Comparison of ENCODE assay signal across 23 mouse cellular contexts in the genomic region with DNA sequence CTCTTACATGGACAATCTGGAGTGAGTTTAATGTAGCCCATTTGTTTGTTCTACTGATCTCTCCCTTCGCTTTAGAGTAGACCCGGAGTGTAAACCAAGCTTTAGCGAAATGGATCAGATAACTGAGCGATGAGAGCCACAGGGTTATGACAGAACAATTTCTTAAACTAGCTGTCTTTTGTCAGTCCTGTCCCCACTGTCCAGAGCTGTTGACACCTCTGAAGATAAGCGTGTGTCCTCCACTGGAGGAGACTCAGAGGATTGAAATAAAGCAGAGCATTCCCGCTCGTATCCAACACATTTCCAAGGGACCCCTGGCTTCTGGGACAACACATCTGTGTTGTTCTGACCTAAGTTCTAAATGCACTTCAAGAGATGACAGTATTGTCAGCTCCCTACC.
DNase-seq lines count a peak whose midpoint lies in the region; ATAC-seq and TF ChIP-seq lines count a peak whose summit lies in the region.
"Had no signal": no experiment of that assay in that cellular context is flagged by ENCODE, and none has a peak within 500 bp of the region (broad histone marks: within the 10 kb centered on the region; RNA-seq: fewer than 3 reads in every experiment).

No protein-coding gene starts in this region.

- H3K9me3 ChIP-seq in kidney, embryonic 15.5 days (replicated peaks) = no peaks in the 10 kb centered on the region
- no peaks in the 10 kb centered on the region for H3K9me3 ChIP-seq in heart, embryonic 12.5 days (replicated peaks)
- H3K9me3 ChIP-seq: embryonic facial prominence, embryonic 13.5 days; forebrain, embryonic 12.5 days; stomach, embryonic 15.5 days had no signal

- TF ChIP-seq EP300 in heart, adult 2 months (IDR thresholded peaks at IDR 0.05; ENCODE audit: insufficient read depth, low read depth, low read length) = no peak

- no peaks in the 10 kb centered on the region for H3K36me3 ChIP-seq in kidney, adult 2 months (ENCODE audit: control insufficient read depth, insufficient read depth, low read length)
- no peaks in the 10 kb centered on the region for H3K36me3 ChIP-seq in kidney, embryonic 15.5 days
- no peaks in the 10 kb centered on the region for H3K36me3 ChIP-seq in heart, adult 2 months (ENCODE audit: control insufficient read depth, insufficient read depth, low read length)
- no peaks in the 10 kb centered on the region for H3K36me3 ChIP-seq in heart, embryonic 12.5 days
- H3K36me3 ChIP-seq: embryonic facial prominence, embryonic 13.5 days; forebrain, embryonic 12.5 days; stomach, embryonic 15.5 days had no signal

- peaks cover 31% of the 10 kb centered on the region for H3K4me1 ChIP-seq in kidney, adult 2 months (ENCODE audit: control insufficient read depth, insufficient read depth, low read length)
- peaks cover 21% of the 10 kb centered on the region; the same call in 1 of the 2 replicates for H3K4me1 ChIP-seq in kidney, embryonic 15.5 days
- H3K4me1 ChIP-seq in heart, adult 2 months (ENCODE audit: control insufficient read depth, insufficient read depth, low read length) = peaks cover 2% of the 10 kb centered on the region
- peaks cover 29% of the 10 kb centered on the region for H3K4me1 ChIP-seq in heart, embryonic 12.5 days (replicated peaks)
- H3K4me1 ChIP-seq: forebrain, embryonic 12.5 days; stomach, embryonic 15.5 days had no signal

- no peak overlapping the region for H3K9ac ChIP-seq in kidney, embryonic 15.5 days
- H3K9ac ChIP-seq in heart, adult 2 months (ENCODE audit: low read depth, low read length) = peak overlapping the region; percentile 33; the same call in 1 of the 2 replicates
- no peak overlapping the region for H3K9ac ChIP-seq in heart, embryonic 12.5 days
- H3K9ac ChIP-seq: embryonic facial prominence, embryonic 13.5 days; forebrain, embryonic 12.5 days; hindbrain, embryonic 14.5 days; stomach, embryonic 15.5 days had no signal

- intact Hi-C loops in heart, adult 2 months (cut with DNase I) = loop anchor here (2.0 to 5.0 kb wide), 4 partner anchors 50 to 212 kb away; no protein-coding TSS in a partner anchor
- intact Hi-C loops in heart, postnatal 10 days (cut with DNase I) = loop anchor here (5.0 kb wide), 2 partner anchors 82 to 98 kb away; no protein-coding TSS in a partner anchor

- TF ChIP-seq POLR2A in kidney, adult 2 months (IDR thresholded peaks at IDR 0.05; ENCODE audit: low read depth, low read length) = no peak
- no peak for TF ChIP-seq POLR2A in heart, adult 2 months (IDR thresholded peaks at IDR 0.05; ENCODE audit: insufficient read depth, low read depth, low read length)

- DNase-seq in kidney, adult 2 months = no peak
- DNase-seq in heart, adult 2 months = peak in 1 of 2 experiments; percentile 23
- peak; percentile 53 to 58 for DNase-seq in heart, postnatal 10 days
- no peak for DNase-seq in right cerebral cortex, adult 2 months (ENCODE audit: low spot score in 2 of 2)
- DNase-seq in frontal cortex, postnatal 14 days (ENCODE audit: low spot score in 2 of 2) = no peak
- DNase-seq: adrenal gland, postnatal 14 days; cerebellum, adult 8-10 months; embryo, embryonic 11 days; lung, adult 18-20 months; lung, postnatal 14 days; thymus, adult 2 months had no signal

- 78% methylated on average over 7 of the region's 7 CpGs for WGBS in kidney, adult 2 months
- WGBS in kidney, embryonic 15.5 days = 65% methylated on average over 7 of the region's 7 CpGs
- WGBS in heart, adult 2 months = 40% methylated on average over 7 of the region's 7 CpGs
- WGBS in heart, embryonic 12.5 days = 14% methylated on average over 7 of the region's 7 CpGs

- H3K27ac ChIP-seq in kidney, adult 2 months (ENCODE audit: insufficient read depth, low read depth, low read length) = peak overlapping the region; percentile 88
- no peak overlapping the region for H3K27ac ChIP-seq in kidney, embryonic 15.5 days
- H3K27ac ChIP-seq in heart, adult 2 months = peak overlapping the region; percentile 81
- H3K27ac ChIP-seq in heart, embryonic 12.5 days (ENCODE audit: poor library complexity, severe bottlenecking) = peak overlapping the region; percentile 18; the same call in 1 of the 2 replicates
- H3K27ac ChIP-seq: embryonic facial prominence, embryonic 13.5 days; forebrain, embryonic 12.5 days; hindbrain, embryonic 14.5 days; layer of hippocampus, adult 2 months; stomach, embryonic 15.5 days had no signal

- no peaks in the 10 kb centered on the region for H3K79me2 ChIP-seq in heart, adult 2 months (replicated peaks; ENCODE audit: control insufficient read depth, insufficient read depth, low read length)

- no peak for ATAC-seq in kidney, embryonic 15.5 days (replicated peaks; ENCODE audit: low FRiP score)
- peak; percentile 48; the same call in 1 of the 2 replicates for ATAC-seq in heart, embryonic 12.5 days (ENCODE audit: insufficient number of reproducible peaks, low FRiP score)
- ATAC-seq: CD4-positive, CD25-positive, alpha-beta regulatory T cell, adult 4 months; inflammation-experienced regulatory T-cells, adult 6 months had no signal

- no peak for TF ChIP-seq CTCF in kidney, adult 2 months (conservative IDR thresholded peaks at IDR 0.05; ENCODE audit: insufficient read depth, insufficient read length, low read depth, low read length)
- no peak for TF ChIP-seq CTCF in heart, adult 2 months (IDR thresholded peaks at IDR 0.05)

- no peak overlapping the region for H3K4me2 ChIP-seq in kidney, embryonic 15.5 days
- H3K4me2 ChIP-seq in heart, embryonic 12.5 days = peak overlapping the region; percentile 17
- H3K4me2 ChIP-seq: embryonic facial prominence, embryonic 13.5 days; forebrain, embryonic 12.5 days; hindbrain, embryonic 14.5 days; liver, embryonic 11.5 days; midbrain, embryonic 11.5 days; stomach, embryonic 15.5 days had no signal

- no peaks in the 10 kb centered on the region for H3K27me3 ChIP-seq in kidney, adult 2 months (replicated peaks; ENCODE audit: control insufficient read depth, insufficient read depth, low read length)
- H3K27me3 ChIP-seq in kidney, embryonic 15.5 days = no peaks in the 10 kb centered on the region
- H3K27me3 ChIP-seq in heart, adult 2 months (ENCODE audit: control insufficient read depth, insufficient read depth, low read length) = no peaks in the 10 kb centered on the region
- no peaks in the 10 kb centered on the region for H3K27me3 ChIP-seq in heart, embryonic 12.5 days (replicated peaks)
- H3K27me3 ChIP-seq: embryonic facial prominence, embryonic 13.5 days; forebrain, embryonic 12.5 days; stomach, embryonic 15.5 days had no signal

- H3K4me3 ChIP-seq in kidney, adult 2 months (ENCODE audit: insufficient read depth, low read depth, low read length) = no peak overlapping the region
- H3K4me3 ChIP-seq in kidney, embryonic 15.5 days (replicated peaks) = no peak overlapping the region
- H3K4me3 ChIP-seq in heart, adult 2 months = no peak overlapping the region
- no peak overlapping the region for H3K4me3 ChIP-seq in heart, embryonic 12.5 days
- H3K4me3 ChIP-seq: embryonic facial prominence, embryonic 13.5 days; erythroblast, embryonic 14.5 days; forebrain, embryonic 12.5 days; layer of hippocampus, adult 2 months; stomach, embryonic 15.5 days had no signal

Comparison
In these comparisons a context has a peak if more than half of its experiments do, and no peak if none do; other contexts are left out.
1. DNase-seq: peak in heart, postnatal 10 days (2 of 2); none in kidney, adult 2 months (single experiment), right cerebral cortex, adult 2 months (0 of 2) and frontal cortex, postnatal 14 days (0 of 2).